Mouse (Mus musculus) liver, embryonic 14.5 days (tissue): ENCODE measurements at regions not wholly inside any gene's neighbourhood (a gene's known extent, or its start where the extent isn't known, plus 50 kb on each side); places are given as distances from the start of the nearest gene placed in this dataset.

Experiments
- ATAC-seq: fragments of 200-750 bp; cut with Nextera tagmentation; 2 replicates; pipeline ENCODE4 v1.8.0; 2017; ENCODE audit warnings: moderate number of reproducible peaks, mild to moderate bottlenecking, moderate library complexity; ENCODE audit not compliant: insufficient read depth
- DNase-seq, 3 experiments: peaks; one replicate each; pipeline ENCODE4 v3.0.0-alpha.2; 2012 to 2013; ENCODE audit warnings: low read depth in 3 of 3, low spot score in 3 of 3
- H3K27ac ChIP-seq: fragments of 300-500 bp; sonication (generic); 2 replicates; pipeline ENCODE4 v1.5.1; 2014; ENCODE audit warnings: moderate library complexity, mild to moderate bottlenecking, control low read depth, inconsistent platforms
- H3K27me3 ChIP-seq: fragments of 300-500 bp; sonication (generic); 2 replicates; pipeline ENCODE4 v1.6.1; 2014; ENCODE audit warnings: mild to moderate bottlenecking, low read length, moderate library complexity; ENCODE audit not compliant: control insufficient read depth, insufficient read depth
- H3K36me3 ChIP-seq: fragments of 300-500 bp; sonication (generic); replicated peaks from 2 replicates; pipeline ENCODE4 v1.6.1; 2014; ENCODE audit warnings: low read depth; ENCODE audit not compliant: control insufficient read depth, insufficient read depth
- H3K4me1 ChIP-seq, 2 experiments: fragments of 200-500 bp in 1 of 2; fragments of 300-500 bp in 1 of 2; sonication (generic) in 1 of 2; replicated peaks; 2 replicates each; pipeline ENCODE4 v1.6.1; 2012 to 2014; ENCODE audit warnings: antibody characterized with exemption in 1 of 2, inconsistent platforms in 1 of 2, low read length in 1 of 2; ENCODE audit not compliant: control insufficient read depth in 2 of 2, insufficient read depth in 2 of 2
- H3K4me2 ChIP-seq: fragments of 300-500 bp; sonication (generic); 2 replicates; pipeline ENCODE4 v1.6.1; 2014; ENCODE audit warnings: low read depth, mild to moderate bottlenecking, control low read depth, moderate library complexity
- H3K4me3 ChIP-seq, 2 experiments: fragments of 200-500 bp in 1 of 2; fragments of 300-500 bp in 1 of 2; sonication (generic) in 1 of 2; 2 replicates each; pipeline ENCODE4 v1.5.1; 2012 to 2014; ENCODE audit warnings: low read depth in 2 of 2, low read length in 2 of 2, mild to moderate bottlenecking in 2 of 2, control low read depth in 1 of 2, inconsistent platforms in 1 of 2, moderate library complexity in 1 of 2; ENCODE audit not compliant: insufficient read depth in 1 of 2
- H3K9ac ChIP-seq: fragments of 300-500 bp; sonication (generic); replicated peaks from 2 replicates; pipeline ENCODE4 v1.6.1; 2014; ENCODE audit warnings: mild to moderate bottlenecking, control low read depth, moderate library complexity
- H3K9me3 ChIP-seq: fragments of 300-500 bp; sonication (generic); 2 replicates; pipeline ENCODE4 v1.6.1; 2016; ENCODE audit warnings: low read length, mixed read lengths; ENCODE audit not compliant: control insufficient read depth
- CTCF ChIP-seq: IDR thresholded peaks from 2 replicates; pipeline ENCODE4 v1.5.1; 2016; ENCODE audit warnings: antibody characterized with exemption, low read depth, control low read depth
- EP300 ChIP-seq: IDR thresholded peaks from 2 replicates; pipeline ENCODE4 v1.6.1; 2016; ENCODE audit warnings: antibody characterized with exemption, low read depth
- whole genome bisulfite sequencing: fragments of 180-500 bp; shearing (Covaris S2); extraction: QIAGEN DNeasy Blood & Tissue Kit; methylation state at CpG from one replicate; pipeline ENCODE4 v1.1.7; 2014; ENCODE audit not compliant: insufficient replicate concordance; 5-methylcytosine and 5-hydroxymethylcytosine counted together

DNA sequence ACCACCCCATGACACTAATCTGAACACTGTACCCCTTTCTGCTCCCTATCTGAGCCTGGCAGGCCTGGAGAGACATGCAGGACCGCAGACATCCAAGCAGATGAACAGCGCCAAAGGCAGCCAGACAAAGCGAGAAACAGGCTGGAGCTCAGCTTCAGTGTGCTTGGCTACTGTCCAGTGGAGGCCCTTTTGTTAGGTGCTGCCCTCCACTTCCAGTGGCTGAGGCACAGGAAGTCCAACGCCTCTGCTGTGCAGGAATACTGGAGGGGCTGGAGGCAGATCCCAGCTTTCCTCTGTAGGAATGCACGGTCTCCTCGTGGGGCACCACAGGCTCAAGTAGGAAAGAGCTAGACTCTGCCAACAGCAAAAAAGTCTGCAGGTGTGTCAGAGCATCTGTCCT lies 112.6 kb downstream of the Mrm1 start:
- WGBS = 42% methylated on average over 6 of the region's 6 CpGs
- no peak for ATAC-seq
- no peak for DNase-seq
- H3K4me2 ChIP-seq = no peak overlapping the region
- peaks cover 3 to 7% of the 10 kb centered on the region in 2 experiments for H3K4me1 ChIP-seq
- H3K9me3 ChIP-seq = no peaks in the 10 kb centered on the region
- H3K27me3 ChIP-seq = peaks cover 12% of the 10 kb centered on the region
- H3K27ac ChIP-seq = no peak overlapping the region
- H3K4me3 ChIP-seq = no peak overlapping the region
- TF ChIP-seq EP300 = no peak
- no peak for TF ChIP-seq CTCF
- no peaks in the 10 kb centered on the region for H3K36me3 ChIP-seq
- no peak overlapping the region for H3K9ac ChIP-seq

DNA sequence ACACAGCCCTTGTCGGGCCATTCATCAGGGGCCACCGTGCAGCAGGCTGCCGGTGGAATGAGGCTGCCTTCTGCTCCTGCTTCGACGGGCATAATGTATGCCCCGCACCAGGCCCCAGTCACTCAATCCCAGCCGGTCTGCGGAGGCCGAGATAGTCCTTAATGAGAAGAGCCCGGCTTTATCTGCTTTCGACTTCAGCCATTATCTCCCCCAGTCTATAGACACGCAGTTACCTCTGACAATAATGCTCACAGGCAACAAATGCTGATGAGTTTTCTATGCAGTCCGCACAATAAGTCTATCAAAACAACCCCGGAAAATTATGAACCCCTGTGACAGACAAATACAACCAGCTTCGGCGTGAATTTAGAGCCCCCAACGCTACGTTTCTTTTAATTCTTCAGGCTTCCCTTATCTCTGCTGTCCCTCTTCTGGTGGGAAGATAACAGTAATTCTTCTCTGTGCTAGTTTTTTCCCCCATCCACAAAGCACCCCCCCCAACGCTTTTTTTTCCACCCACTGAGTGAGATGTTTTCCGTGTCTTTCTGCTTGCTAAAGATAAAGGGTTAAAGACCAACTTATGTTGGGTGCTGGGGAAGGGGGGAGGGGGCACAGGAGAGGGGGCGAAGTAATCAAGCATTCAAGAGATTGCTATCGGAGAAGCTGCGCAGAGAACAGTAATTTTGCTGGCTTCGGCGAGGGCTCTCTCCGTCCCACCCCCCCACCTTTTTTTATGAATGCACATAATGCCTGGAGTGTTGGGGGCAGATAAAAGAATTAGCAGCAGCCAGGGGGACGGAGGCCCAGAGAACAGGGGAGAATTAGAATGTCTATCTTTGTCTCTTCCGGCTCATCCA lies 117.8 kb downstream of the Mrm1 start:
- DNase-seq = peak; percentile 60 to 66 (median 61)
- Histone ChIP-seq H3K9me3 (no peaks in the 10 kb centered on the region), H3K36me3 (no peaks in the 10 kb centered on the region), H3K27ac (peak overlapping the region; percentile 53), H3K4me2 (peak overlapping the region; percentile 61), H3K4me3 (peak overlapping the region in 1 of 2 experiments; percentile 6; a peak in 2 of 4 replicates), H3K27me3 (no peaks in the 10 kb centered on the region), H3K9ac (peak overlapping the region; percentile 23), H3K4me1 (peaks cover 20 to 38% of the 10 kb centered on the region in 2 experiments)
- WGBS = 1% methylated on average over 28 of the region's 28 CpGs
- TF ChIP-seq EP300 (peak; percentile 79), CTCF (no peak)
- peak; percentile 92 for ATAC-seq

DNA sequence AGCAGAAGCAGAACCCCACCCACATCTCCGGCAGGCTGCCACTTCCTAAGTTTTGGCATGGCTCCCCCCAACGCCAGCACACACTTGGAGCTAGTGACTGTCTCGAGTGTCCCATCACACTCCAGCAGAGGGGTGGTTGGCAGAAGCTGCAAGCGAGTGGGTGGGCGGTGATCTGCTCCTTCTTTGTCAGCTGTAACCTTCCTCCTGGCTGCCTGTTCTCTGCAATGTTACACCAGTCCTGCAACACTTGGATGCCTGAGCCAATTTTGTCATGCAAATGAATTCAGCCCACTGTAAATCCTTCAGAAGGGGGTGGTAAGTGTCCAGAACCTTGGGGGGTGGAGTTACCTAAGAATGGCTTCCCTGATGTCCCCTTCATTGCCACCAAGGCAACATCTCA lies 121.8 kb downstream of the Mrm1 start:
- Histone ChIP-seq H3K9ac (no peak overlapping the region), H3K4me1 (peaks cover 26 to 46% of the 10 kb centered on the region in 2 experiments), H3K27me3 (no peaks in the 10 kb centered on the region), H3K4me3 (no peak overlapping the region), H3K27ac (no peak overlapping the region), H3K4me2 (no peak overlapping the region), H3K9me3 (no peaks in the 10 kb centered on the region), H3K36me3 (no peaks in the 10 kb centered on the region)
- TF ChIP-seq CTCF (no peak), EP300 (no peak)
- DNase-seq = no peak
- 37% methylated on average over 5 of the region's 5 CpGs for WGBS
- ATAC-seq = no peak

DNA sequence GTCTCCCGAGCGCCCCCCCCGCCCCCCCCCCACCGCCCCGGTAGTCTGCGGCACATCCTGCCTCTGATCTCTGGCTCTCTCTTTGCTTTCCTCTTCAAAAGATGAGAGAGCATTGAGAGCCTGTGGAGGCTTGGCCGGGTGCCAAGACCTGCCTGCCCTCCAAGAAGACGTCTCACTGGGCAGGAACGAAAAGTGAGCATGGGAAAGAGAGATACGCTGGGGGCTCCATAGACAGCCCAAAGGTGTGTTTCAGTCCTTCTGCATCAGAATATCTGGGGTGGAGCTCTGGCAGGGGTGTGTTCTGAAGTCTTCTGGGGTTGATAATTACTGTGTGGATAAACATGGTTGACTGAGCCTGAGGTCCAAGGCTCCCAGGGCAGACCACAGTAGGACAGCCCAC lies 126.7 kb downstream of the Mrm1 start:
- Histone ChIP-seq H3K4me2 (peak overlapping the region; percentile 40), H3K36me3 (no peaks in the 10 kb centered on the region), H3K27me3 (no peaks in the 10 kb centered on the region), H3K9ac (peak overlapping the region; percentile 13; the same call in 1 of the 2 replicates), H3K27ac (no peak overlapping the region), H3K9me3 (no peaks in the 10 kb centered on the region), H3K4me1 (peaks cover 11 to 24% of the 10 kb centered on the region in 2 experiments), H3K4me3 (peak overlapping the region in 1 of 2 experiments; percentile 26; a peak in 1 of 4 replicates)
- ATAC-seq (peak; percentile 87), DNase-seq (peak; percentile 43 to 52 (median 49))
- TF ChIP-seq CTCF (no peak), EP300 (peak; percentile 56)
- 10% methylated on average over 9 of the region's 10 CpGs for WGBS

DNA sequence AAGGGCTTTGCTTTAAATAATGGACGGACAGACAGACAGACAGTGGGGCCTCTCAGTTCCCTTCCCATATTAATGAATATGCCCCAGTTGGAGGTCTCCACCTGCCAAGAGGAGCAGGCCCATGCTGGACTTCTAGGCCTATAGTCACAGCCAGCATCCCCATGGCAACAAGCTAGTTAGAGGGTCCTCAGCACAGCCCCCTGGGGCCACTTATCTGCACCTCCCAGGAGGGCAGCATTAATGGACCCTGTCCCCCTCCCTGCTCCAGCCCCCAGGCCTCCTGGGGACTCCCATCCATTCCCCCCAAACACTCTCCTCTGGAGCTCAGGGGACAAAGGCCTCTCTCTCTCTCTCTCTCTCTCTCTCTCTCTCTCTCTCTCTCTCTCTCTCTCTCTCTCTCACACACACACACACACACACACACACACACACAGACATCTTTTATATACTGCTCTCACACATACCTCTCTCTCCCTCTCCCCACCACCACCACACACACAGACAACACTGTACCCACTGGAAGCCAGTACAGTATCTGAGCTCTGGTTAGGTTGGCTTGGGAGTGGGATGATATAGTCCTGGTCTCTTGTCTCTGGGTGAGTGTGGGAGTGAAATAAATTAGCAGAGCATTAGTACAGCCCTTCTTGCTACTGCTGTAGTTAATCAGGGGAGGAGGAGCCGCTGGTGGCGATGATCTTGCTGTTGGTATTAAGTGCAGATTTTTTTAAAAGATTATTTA lies 127.7 kb downstream of the Mrm1 start:
- H3K36me3 ChIP-seq = no peaks in the 10 kb centered on the region
- 46% methylated on average over 3 of the region's 3 CpGs for WGBS

More for the DNA sequence above, 127.7 kb downstream of the Mrm1 start:
- no peaks in the 10 kb centered on the region for H3K27me3 ChIP-seq
- peaks cover 11 to 18% of the 10 kb centered on the region in 2 experiments for H3K4me1 ChIP-seq
- peak overlapping the region; percentile 43 for H3K9ac ChIP-seq
- H3K4me2 ChIP-seq = peak overlapping the region; percentile 40
- no peak for TF ChIP-seq CTCF
- no peak for TF ChIP-seq EP300
- H3K4me3 ChIP-seq = peak overlapping the region in 1 of 2 experiments; percentile 26; a peak in 1 of 4 replicates
- DNase-seq (no peak), ATAC-seq (peak; percentile 28; the same call in 1 of the 2 replicates)
- H3K27ac ChIP-seq = no peak overlapping the region
- H3K9me3 ChIP-seq = no peaks in the 10 kb centered on the region
